Mouse (Mus musculus) left cerebral cortex, adult 18-20 months (tissue): ENCODE data around the gene Mfsd6l. TPM values are rescaled to one million over a fixed set of nuclear protein-coding genes. Genes with fewer than 3 reads are reported as not detected.

Source experiments
- DNase-seq, 2 experiments: peaks; one replicate each; pipeline ENCODE4 v3.0.0; 2021 to 2022; ENCODE audit warnings: low spot score in 2 of 2, mixed read lengths in 1 of 2
- total RNA-seq, 2 experiments: library from RNA; stranded (reverse); gene quantifications; 2 replicates each; pipeline ENCODE4 v1.2.3; 2021

The Mfsd6l gene
- total RNA-seq, 2 experiments from 2014 or later, result not detected

GRCm38 (mm10) chr11:68601486-68601991 lies 45.6 kb downstream of the Mfsd6l start:
- DNase-seq, result no peak

- DNase-seq, result no peak
These were observed 46.4 kb downstream of the Mfsd6l start for GRCm38 (mm10) chr11:68602200-68602931.

DNA sequence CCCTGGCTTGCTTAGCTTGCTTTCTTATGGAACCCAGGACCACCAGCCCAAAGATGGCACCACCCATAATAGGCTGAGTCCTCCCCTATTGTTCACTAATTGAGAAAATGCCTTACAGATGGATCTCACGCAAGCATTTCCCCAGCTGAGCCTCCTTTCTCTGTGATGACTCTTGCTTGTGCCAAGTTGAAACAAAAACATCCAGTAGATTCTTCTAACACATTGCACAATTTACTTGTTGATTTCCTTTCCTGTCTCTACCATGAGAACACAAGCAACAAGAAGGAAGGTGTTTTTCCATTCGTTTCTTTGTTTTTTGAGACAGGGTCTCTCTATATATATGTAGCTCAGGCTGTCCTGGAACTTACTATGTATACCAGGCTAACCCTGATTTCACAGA lies 51.1 kb downstream of the Mfsd6l start:
- no peak for DNase-seq

Other genes starting within 250 kb of the Mfsd6l start
- gene Ntn1, start 155.4 kb upstream of the Mfsd6l start, total RNA-seq, result 1 to 10 TPM; 6.2 to 7.6 TPM
- 1 to 10 TPM; 2.7 to 2.8 TPM for gene Pik3r5, start 124.1 kb upstream of the Mfsd6l start, total RNA-seq
- 1 to 10 TPM; 3.5 to 4.0 TPM for gene Pik3r6, start 53.2 kb upstream of the Mfsd6l start, total RNA-seq
- gene Ccdc42, start 30.8 kb downstream of the Mfsd6l start, total RNA-seq, result 1 to 10 TPM in 1 of 2 experiments, under 1 TPM in 1; 0.60 to 1.8 TPM
- 100 to 1,000 TPM; 200 to 219 TPM for gene Myh10, start 135.4 kb downstream of the Mfsd6l start, total RNA-seq